Mouse (Mus musculus): Measurements from ENCODE around the gene Vmn2r116.
"Not testable (repeated sequence)": the region's sequence is repeated elsewhere in the genome, so short reads cannot be mapped to it uniquely, and the experiment has no call there.

Vmn2r116 gene

GRCm38 (mm10) chr17:23384304-23384703, at the start of gene Vmn2r116:
Gene Vmn2r116, plus strand, starts transcription at chr17:23384604.
- not testable (repeated sequence) for DNase-seq (ENCODE audit: low read depth in 2 of 2, low spot score in 2 of 2)

GRCm38 (mm10) chr17:23343441-23343840, 41.0 kb upstream of the Vmn2r116 start, which contains the start of gene Vmn2r115:
Gene Vmn2r115, plus strand, starts transcription at chr17:23343741.
- DNase-seq (ENCODE audit: low read depth in 2 of 2, low spot score in 2 of 2): not testable (repeated sequence)

GRCm38 (mm10) chr17:23351644-23352043, 32.8 kb upstream of the Vmn2r116 start:
- DNase-seq (ENCODE audit: low read depth in 2 of 2, low spot score in 2 of 2): no peak

GRCm38 (mm10) chr17:23433150-23433679, 48.8 kb downstream of the Vmn2r116 start:
- no peak for DNase-seq (ENCODE audit: low read depth in 2 of 2, low spot score in 2 of 2)
